Mouse (Mus musculus) yolk sac, embryonic 10.5 days (tissue): ENCODE measurements around the gene Itgb2.
A peak's percentile ranks its signal among the peaks of the same experiment; 100 is the strongest.

Experiments used
- DNase-seq: peaks from one replicate; pipeline ENCODE4 v3.0.0-alpha.2; 2017; ENCODE audit warnings: low spot score

The Itgb2 gene

GRCm38 (mm10) chr10:77552162-77552561, 22.1 kb downstream of the Itgb2 start:
- DNase-seq, result no peak

GRCm38 (mm10) chr10:77553285-77553684, 23.2 kb downstream of the Itgb2 start:
- no peak for DNase-seq

DNA sequence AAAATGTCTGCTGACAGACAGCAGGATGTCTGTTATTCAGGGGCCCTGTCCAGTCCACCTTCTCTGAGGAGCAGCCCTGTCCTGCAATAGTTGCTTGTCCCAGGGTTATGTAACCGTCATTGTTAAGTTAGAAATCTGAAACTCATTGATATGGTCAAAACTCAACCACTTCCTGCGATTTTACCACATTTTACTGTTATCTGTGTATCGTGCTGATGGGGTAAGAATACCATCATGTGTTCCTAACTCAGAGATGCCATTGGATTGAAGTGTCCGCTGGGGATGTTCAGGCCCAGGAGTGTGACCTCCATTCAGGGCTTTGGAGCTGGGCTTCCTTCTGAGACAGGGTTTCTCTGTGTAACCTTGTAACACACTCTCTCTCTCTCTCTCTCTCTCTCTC, 24.9 kb downstream of the Itgb2 start:
- DNase-seq, result no peak

DNA sequence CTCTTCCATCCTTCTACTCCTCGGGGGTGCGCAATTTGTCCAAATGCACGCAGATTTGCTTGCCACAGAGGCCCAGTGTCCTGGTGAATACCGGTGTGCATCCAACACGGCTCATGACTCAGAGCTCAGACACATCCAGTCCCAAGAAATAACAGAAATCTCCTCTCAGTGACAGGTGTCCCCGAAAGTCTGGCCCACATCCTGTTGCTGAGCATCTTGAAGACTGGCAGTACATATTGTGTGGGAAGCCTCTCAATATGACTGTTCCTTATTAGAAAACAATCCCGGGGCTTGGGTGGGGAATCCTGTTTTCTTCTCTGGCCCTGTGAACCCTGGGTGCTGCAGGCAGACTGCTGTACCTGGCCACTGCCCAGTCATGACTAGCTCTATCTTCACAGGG, 26.6 kb downstream of the Itgb2 start:
- DNase-seq, result no peak

- DNase-seq, result no peak
Observed at GRCm38 (mm10) chr10:77557641-77558040, 27.6 kb downstream of the Itgb2 start.

GRCm38 (mm10) chr10:77560090-77560489, 30.0 kb downstream of the Itgb2 start:
- DNase-seq, result no peak

DNA sequence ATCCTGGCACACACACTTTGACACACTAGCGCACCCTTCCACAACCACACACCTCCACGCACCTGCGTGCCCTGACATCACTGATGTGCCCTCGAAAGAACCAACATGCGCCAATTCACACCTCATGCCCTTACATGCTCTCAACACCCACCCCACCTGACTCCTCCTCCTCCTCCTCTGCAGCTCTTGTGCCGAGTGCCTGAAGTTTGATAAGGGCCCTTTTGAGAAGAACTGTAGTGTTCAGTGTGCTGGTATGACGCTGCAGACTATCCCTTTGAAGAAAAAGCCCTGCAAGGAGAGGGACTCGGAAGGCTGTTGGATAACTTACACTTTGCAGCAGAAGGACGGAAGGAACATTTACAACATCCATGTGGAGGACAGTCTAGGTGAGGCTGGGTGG, 30.8 kb downstream of the Itgb2 start:
- DNase-seq, result no peak

DNA sequence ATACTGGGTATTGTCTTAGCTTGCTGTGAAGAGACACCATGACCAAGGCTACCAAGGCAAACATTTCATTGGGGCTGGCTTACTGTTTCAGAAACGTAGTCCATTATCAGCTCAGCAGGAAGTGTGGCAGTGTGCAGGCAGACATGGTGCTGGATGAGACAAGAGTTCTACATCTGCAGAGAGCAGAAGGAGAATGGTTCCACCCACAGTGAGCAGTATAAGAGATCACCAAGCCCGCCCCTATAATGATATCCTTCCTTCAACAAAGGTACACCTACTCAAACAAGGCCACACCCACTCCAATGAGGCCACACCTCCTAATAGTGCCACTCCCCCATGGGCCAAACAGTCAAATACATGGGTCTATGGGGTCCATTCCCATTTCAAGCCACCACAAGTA, 31.5 kb downstream of the Itgb2 start:
- no peak for DNase-seq

- no peak for DNase-seq
Observed at GRCm38 (mm10) chr10:77565005-77565404, 35.0 kb downstream of the Itgb2 start.

DNA sequence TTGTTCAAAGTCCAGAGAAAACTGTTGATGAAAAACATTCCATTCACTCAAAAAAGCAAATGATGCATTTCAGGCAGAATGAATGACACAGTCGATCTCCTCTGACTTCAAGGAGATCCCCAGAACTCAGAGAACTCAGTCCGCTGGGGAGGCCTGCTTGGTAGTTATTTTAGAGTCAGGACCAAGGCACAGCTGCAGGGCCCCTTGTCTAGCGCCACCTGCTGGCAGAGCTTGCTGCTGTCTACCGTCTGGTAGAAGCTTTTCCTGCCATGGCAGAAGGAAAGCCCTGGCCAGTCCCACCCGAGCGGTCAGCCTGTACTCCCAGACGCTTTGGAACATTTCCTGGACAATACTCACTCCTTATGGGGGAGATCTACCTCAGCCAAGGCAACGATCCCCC, 36.6 kb downstream of the Itgb2 start:
- DNase-seq, result peak; percentile 56

- peak; percentile 51 for DNase-seq
Observed at GRCm38 (mm10) chr10:77569481-77569880, 39.4 kb downstream of the Itgb2 start.

GRCm38 (mm10) chr10:77569973-77570658, 40.1 kb downstream of the Itgb2 start:
- DNase-seq, result peak; percentile 77

DNA sequence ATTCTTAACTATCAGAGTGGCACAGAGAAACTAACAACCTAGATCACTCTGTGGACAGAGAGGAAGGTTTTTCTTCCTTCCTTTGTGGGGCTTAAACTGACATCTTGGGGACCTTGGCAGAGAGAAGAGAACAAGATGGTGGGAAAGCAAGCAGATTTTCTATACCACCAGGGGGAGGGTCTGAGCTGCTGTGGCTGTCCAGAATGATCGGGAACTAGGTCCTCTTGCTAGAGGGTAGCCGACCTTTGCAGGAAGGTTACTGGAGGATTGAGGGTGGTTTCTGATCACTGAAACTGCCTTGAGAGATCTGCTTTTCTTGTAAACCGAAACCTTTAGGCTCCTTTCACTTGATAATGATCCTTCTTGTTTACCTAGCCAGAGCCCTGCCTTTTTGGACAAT, 42.2 kb downstream of the Itgb2 start:
- DNase-seq, result no peak

DNA sequence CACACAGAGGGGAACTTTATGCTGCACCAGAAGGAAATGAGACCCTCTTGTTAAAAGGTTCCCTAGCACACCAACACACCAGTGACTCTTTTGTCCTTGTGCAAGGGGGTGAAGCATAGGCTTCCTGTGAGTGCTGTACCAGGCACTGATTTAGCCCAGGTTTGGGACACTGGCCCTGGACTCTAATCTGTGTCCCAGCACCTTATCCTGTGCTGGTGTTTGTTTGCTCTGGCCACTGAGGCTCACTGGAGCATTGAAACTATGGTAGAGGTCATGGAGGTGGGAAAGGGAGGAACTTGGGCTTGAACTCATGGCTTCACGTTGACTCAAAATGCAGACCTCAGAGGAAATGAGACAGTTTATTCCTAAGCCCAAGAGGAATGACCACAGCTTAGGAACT, 43.1 kb downstream of the Itgb2 start:
- no peak for DNase-seq

GRCm38 (mm10) chr10:77580027-77580920, 50.2 kb downstream of the Itgb2 start:
- DNase-seq, result no peak

DNA sequence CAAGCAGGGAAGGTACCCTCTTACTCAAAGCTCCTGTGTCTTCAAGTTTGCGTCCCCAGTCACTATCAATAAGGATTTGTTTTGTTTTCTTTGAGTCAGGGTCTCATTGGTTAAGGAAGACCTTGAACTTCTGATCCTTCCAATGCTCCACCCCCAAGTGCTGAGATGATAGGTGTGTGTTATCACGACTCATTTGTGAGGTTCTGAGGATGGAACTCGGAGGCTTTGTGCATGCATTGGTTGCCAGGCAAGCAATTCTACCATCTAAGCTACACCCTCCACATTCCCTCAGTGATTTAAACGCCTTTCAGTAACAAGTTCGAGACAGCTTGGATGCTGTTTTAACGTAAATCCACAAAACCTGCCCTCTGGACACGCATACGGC, 51.0 kb downstream of the Itgb2 start:
- peak; percentile 40 for DNase-seq

GRCm38 (mm10) chr10:77581408-77582284, 51.6 kb downstream of the Itgb2 start, which contains the start of gene Pttg1ip:
Pttg1ip (plus strand) TSS chr10:77581720.
- peak; percentile 94 for DNase-seq

- peak; percentile 87 for DNase-seq
Observed at GRCm38 (mm10) chr10:77582285-77582618, 52.2 kb downstream of the Itgb2 start.

DNA sequence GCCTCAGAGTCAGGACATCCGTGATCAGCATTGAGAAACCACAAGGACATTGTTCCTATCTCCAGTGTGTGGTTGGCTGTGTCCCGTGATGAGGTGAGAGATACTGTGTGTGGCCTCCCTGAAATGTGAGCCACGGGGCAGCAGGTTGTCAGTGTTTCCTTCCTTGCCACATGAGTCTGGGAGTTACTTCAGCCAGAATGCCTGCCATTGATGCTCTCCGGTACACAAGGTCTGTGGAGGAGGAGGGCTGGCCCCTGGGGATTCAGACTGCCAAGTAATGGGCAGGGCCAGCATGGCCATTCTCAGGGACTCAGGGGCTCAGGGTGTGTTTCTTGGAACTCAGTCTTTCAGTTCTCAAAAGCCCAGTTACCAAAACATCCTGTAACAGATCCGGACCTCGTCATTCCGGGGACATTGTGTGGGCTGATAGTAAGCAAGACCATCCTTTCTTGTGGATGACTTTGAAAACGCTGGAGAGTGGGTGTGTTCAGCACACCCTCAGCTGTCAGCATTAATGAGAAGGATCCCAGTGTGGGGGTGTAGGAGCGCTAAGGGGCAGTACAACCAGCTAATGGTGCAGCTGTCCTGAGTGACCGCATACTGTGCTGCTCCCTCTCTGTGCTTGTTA, 53.9 kb downstream of the Itgb2 start:
- DNase-seq, result no peak

DNA sequence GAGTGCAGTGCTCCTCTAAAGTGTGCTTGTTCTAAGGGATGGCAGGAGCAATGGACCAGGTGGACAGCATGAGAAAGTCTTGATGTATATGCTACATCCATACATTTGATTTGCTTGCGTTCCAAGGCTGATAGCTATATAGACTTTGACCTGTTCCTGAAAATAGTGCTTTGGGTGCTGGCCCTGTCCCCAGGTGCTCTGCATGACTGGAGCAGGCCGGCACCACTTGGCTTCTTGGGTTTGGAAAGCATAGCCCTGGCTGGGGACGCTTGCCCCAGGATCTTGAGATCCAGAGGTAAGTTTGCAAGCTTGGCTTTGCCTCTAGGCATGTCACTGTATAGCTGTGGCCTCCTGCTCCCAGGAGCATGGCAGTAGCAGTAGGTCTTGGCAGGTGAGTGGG, 56.6 kb downstream of the Itgb2 start:
- DNase-seq, result no peak

DNA sequence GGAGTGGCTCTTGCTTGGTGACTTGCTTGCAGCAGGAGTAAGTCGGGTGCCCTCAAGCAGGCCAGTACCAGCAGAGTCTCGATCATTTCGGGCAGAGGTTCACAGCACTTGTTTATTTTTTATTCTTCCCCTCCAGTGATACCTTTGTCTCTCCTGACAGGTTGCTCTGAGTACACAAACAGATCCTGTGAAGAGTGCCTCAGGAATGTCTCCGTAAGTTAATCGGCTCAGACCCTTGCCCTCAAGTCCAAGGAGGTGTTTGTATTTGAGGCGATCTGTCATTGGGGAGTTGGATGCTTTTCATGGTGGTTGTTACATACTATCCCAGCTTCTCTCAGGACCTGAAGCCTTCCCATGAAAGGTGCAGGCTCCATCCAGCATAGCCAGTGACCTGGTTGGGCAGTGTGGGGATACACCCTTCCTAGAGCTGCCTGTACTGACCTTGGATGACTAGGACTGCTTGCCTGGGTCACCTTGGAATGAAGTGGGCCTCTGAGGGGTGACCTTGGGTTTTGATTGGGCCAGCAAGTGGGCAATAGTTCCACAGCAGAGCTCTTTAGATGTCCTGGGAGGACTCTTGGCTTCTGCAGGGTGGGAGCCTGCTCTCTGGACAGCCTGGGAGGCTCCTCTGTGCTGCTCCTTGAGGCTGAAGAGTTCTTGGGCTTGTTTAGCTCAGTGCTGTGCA, 57.2 kb downstream of the Itgb2 start:
- peak; percentile 75 for DNase-seq
